Mouse (Mus musculus) forebrain, embryonic 10.5 days (tissue): ENCODE data around the gene Fgfr2. TPM values are rescaled to one million over a fixed set of nuclear protein-coding genes. Genes with fewer than 3 reads are reported as not detected.

Source experiments
- DNase-seq: peaks from one replicate; pipeline ENCODE4 v3.0.0-alpha.2; 2017; ENCODE audit warnings: low spot score; ENCODE audit errors: extremely low spot score
- H3K27ac ChIP-seq: fragments of 300-500 bp; sonication (generic); 2 replicates; pipeline ENCODE4 v1.5.1; 2016; ENCODE audit warnings: mild to moderate bottlenecking
- H3K27me3 ChIP-seq: fragments of 300-500 bp; sonication (generic); 2 replicates; pipeline ENCODE4 v1.6.1; 2016; ENCODE audit warnings: mild to moderate bottlenecking; ENCODE audit not compliant: poor library complexity, severe bottlenecking
- H3K36me3 ChIP-seq: fragments of 300-500 bp; sonication (generic); replicated peaks from 2 replicates; pipeline ENCODE4 v1.6.1; 2016; ENCODE audit warnings: mild to moderate bottlenecking, moderate library complexity
- H3K4me1 ChIP-seq: fragments of 300-500 bp; sonication (generic); 2 replicates; pipeline ENCODE4 v1.6.1; 2016
- H3K4me3 ChIP-seq: fragments of 300-500 bp; sonication (generic); 2 replicates; pipeline ENCODE4 v1.5.1; 2016; ENCODE audit warnings: mild to moderate bottlenecking, moderate library complexity
- H3K9me3 ChIP-seq: fragments of 300-500 bp; sonication (generic); 2 replicates; pipeline ENCODE4 v1.6.1; 2016; ENCODE audit warnings: mild to moderate bottlenecking, moderate library complexity
- WGBS: fragments of 180-500 bp; shearing (Covaris S2); methylation state at CpG from one replicate; pipeline ENCODE4 v1.1.7; 2016; 5-methylcytosine and 5-hydroxymethylcytosine counted together
- polyA plus RNA-seq: library from polyadenylated mRNA; unstranded; fragments of >200 nt; fragmentation: Nextera tagmentation; extraction: Ambion mirVana; gene quantifications from 2 replicates; pipeline ENCODE4 v1.2.1, GENCODE M21; 2016

Gene Fgfr2
- polyA plus RNA-seq, 1 experiment from 2014 or later, result 55.7 TPM

GRCm38 (mm10) chr7:130189901-130190300 is 2933.2 kb downstream of the Fgfr2 start:
- Histone ChIP-seq H3K27me3 (no peaks in the 10 kb centered on the region; the same call in 1 of the 2 replicates), H3K4me3 (no peak overlapping the region), H3K36me3 (peaks cover 90% of the 10 kb centered on the region), H3K27ac (no peak overlapping the region), H3K9me3 (no peaks in the 10 kb centered on the region), H3K4me1 (peaks cover 24% of the 10 kb centered on the region)
- 72% methylated on average over 4 of the region's 4 CpGs for WGBS
- DNase-seq, result no peak

GRCm38 (mm10) chr7:130188108-130188507 is 2935.0 kb downstream of the Fgfr2 start:
- H3K27ac ChIP-seq, result no peak overlapping the region
- H3K9me3 ChIP-seq, result no peaks in the 10 kb centered on the region; the same call in 1 of the 2 replicates
- peaks cover 90% of the 10 kb centered on the region for H3K36me3 ChIP-seq
- no peaks in the 10 kb centered on the region; the same call in 1 of the 2 replicates for H3K27me3 ChIP-seq
- 86% methylated on average over 2 of the region's 2 CpGs for WGBS
- DNase-seq, result no peak
- H3K4me1 ChIP-seq, result peaks cover 32% of the 10 kb centered on the region
- H3K4me3 ChIP-seq, result no peak overlapping the region

- Histone ChIP-seq H3K27ac (0 out of 2 replicates have a peak overlapping the region, but pooled peaks have one; percentile 8), H3K4me3 (no peak overlapping the region), H3K9me3 (no peaks in the 10 kb centered on the region; the same call in 1 of the 2 replicates), H3K4me1 (peaks cover 30% of the 10 kb centered on the region), H3K27me3 (peaks cover 5% of the 10 kb centered on the region), H3K36me3 (peaks cover 82% of the 10 kb centered on the region)
- no peak for DNase-seq
- WGBS, result 87% methylated on average over 5 of the region's 5 CpGs
Measured at GRCm38 (mm10) chr7:130184864-130185263, 2938.3 kb downstream of the Fgfr2 start.

- DNase-seq, result no peak
Measured at GRCm38 (mm10) chr7:130183960-130184359, 2939.2 kb downstream of the Fgfr2 start.

DNA sequence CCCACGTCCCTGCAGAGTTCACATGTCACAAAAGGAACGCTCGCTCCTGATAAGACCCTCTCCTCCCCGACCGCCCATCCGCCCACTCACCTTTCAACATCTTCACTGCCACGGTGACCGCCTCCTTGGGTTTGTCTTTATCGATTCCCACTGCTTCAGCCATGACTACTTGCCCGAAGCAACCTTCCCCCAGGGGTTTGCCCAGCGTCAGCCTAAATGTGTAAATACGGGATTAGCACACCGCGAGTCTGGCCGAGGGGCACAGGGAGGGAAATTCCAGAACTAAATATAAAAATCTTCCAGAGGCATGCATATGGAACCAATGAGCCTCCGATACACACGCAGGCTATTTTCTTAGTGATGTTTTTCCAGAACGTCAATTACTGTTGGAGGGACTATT is 2940.6 kb downstream of the Fgfr2 start:
- peak; percentile 60 for DNase-seq
- H3K4me3 ChIP-seq, result peak overlapping the region; percentile 16; the same call in 1 of the 2 replicates
- peaks cover 29% of the 10 kb centered on the region for H3K4me1 ChIP-seq
- H3K27ac ChIP-seq, result peak overlapping the region; percentile 70
- peaks cover 5% of the 10 kb centered on the region for H3K27me3 ChIP-seq
- no peaks in the 10 kb centered on the region; the same call in 1 of the 2 replicates for H3K9me3 ChIP-seq
- peaks cover 82% of the 10 kb centered on the region for H3K36me3 ChIP-seq
- WGBS, result 17% methylated on average over 18 of the region's 18 CpGs

More at GRCm38 (mm10) chr7:130183960-130184359, 2939.2 kb downstream of the Fgfr2 start:
- Histone ChIP-seq H3K36me3 (peaks cover 82% of the 10 kb centered on the region), H3K27me3 (peaks cover 5% of the 10 kb centered on the region), H3K9me3 (no peaks in the 10 kb centered on the region; the same call in 1 of the 2 replicates), H3K4me3 (no peak overlapping the region), H3K4me1 (peaks cover 29% of the 10 kb centered on the region), H3K27ac (no peak overlapping the region)
- WGBS, result 81% methylated on average over 5 of the region's 5 CpGs

DNA sequence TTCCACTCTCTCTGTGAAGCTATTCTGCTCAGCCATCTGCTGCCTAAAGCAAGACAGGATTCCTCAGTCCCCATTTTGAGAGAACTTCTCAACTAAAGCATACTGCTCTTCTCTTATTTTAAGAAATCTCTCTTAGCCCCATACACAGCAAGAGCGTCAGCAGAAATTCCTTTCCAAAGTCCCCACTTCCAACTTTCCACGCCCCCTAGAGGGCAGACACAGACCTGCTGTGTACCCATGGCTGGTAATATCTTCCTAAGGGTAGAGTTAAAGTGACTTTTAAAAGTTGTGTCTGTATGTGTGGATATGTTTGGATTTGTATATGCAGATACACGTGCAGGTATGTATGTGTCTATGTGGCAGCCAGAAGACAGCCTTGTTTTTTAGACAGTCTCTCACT is 2944.2 kb downstream of the Fgfr2 start:
- H3K4me3 ChIP-seq, result no peak overlapping the region
- peaks cover 29% of the 10 kb centered on the region for H3K4me1 ChIP-seq
- peaks cover 5% of the 10 kb centered on the region for H3K27me3 ChIP-seq
- no peak overlapping the region for H3K27ac ChIP-seq
- no peaks in the 10 kb centered on the region; the same call in 1 of the 2 replicates for H3K9me3 ChIP-seq
- DNase-seq, result no peak
- WGBS, result 62% methylated on average over 3 of the region's 3 CpGs
- H3K36me3 ChIP-seq, result peaks cover 81% of the 10 kb centered on the region

GRCm38 (mm10) chr7:130177009-130177408 is 2946.1 kb downstream of the Fgfr2 start:
- Histone ChIP-seq H3K4me3 (no peak overlapping the region), H3K27me3 (peaks cover 5% of the 10 kb centered on the region), H3K4me1 (peaks cover 12% of the 10 kb centered on the region), H3K27ac (no peak overlapping the region), H3K9me3 (no peaks in the 10 kb centered on the region), H3K36me3 (peaks cover 94% of the 10 kb centered on the region)
- no peak for DNase-seq
- 82% methylated on average over 5 of the region's 5 CpGs for WGBS

- no peaks in the 10 kb centered on the region for H3K27me3 ChIP-seq
- H3K36me3 ChIP-seq, result peaks cover 97% of the 10 kb centered on the region
- no peak overlapping the region for H3K27ac ChIP-seq
- no peak for DNase-seq
- H3K4me3 ChIP-seq, result no peak overlapping the region
- 82% methylated on average over 7 of the region's 7 CpGs for WGBS
- H3K9me3 ChIP-seq, result no peaks in the 10 kb centered on the region
- peaks cover 8% of the 10 kb centered on the region for H3K4me1 ChIP-seq
Measured at GRCm38 (mm10) chr7:130174525-130174924, 2948.6 kb downstream of the Fgfr2 start.

DNA sequence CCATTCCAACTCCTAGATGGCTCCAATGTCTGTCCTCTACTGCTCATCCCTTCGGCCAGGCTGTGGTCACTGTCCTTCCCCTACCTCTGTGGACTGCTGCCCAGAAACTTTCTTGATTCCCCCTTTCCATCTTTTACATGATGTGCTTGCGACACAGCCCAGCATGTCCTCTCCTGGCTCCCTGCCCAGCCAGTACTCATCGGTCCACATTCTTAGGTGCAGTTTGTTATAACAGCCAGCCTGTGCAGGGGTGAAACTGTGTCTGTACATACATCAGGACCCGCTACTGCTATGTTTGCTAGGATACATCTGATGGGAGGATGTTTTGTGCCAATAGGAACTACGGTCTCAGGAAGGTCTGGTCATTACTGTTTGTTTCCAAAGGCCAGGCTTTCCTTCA is 2949.2 kb downstream of the Fgfr2 start:
- WGBS, result 94% methylated on average over 5 of the region's 5 CpGs
- H3K27me3 ChIP-seq, result no peaks in the 10 kb centered on the region
- no peak overlapping the region for H3K4me3 ChIP-seq
- H3K27ac ChIP-seq, result no peak overlapping the region
- DNase-seq, result no peak
- peaks cover 8% of the 10 kb centered on the region for H3K4me1 ChIP-seq
- H3K9me3 ChIP-seq, result no peaks in the 10 kb centered on the region
- H3K36me3 ChIP-seq, result peaks cover 99% of the 10 kb centered on the region

DNA sequence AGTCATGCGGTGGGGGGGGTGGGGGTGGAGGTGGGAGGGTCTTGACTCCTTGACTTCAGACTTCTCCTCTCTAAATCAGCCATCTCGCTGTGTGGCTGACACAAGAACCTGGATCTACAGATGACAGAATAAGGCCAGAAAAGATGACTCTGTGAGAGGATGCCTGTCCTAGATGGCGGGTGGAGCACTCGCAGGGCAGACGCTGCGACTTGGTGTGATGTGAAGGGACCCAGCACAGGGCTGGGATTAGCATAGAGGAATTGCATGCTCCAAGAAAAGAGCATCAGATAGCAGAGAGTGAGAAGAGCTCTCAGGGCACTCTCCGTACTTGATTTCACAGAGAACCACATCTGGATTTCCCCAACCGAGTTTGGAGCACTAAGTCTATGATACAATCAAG is 2953.0 kb downstream of the Fgfr2 start:
- WGBS, result 85% methylated on average over 8 of the region's 8 CpGs
- Histone ChIP-seq H3K27me3 (no peaks in the 10 kb centered on the region), H3K9me3 (no peaks in the 10 kb centered on the region), H3K36me3 (peaks cover 90% of the 10 kb centered on the region), H3K4me3 (no peak overlapping the region), H3K27ac (no peak overlapping the region), H3K4me1 (peaks cover 34% of the 10 kb centered on the region)
- DNase-seq, result no peak

GRCm38 (mm10) chr7:130168296-130168695 is 2954.9 kb downstream of the Fgfr2 start:
- Histone ChIP-seq H3K9me3 (no peaks in the 10 kb centered on the region), H3K27me3 (no peaks in the 10 kb centered on the region), H3K4me1 (peaks cover 34% of the 10 kb centered on the region), H3K27ac (no peak overlapping the region), H3K4me3 (no peak overlapping the region), H3K36me3 (peaks cover 89% of the 10 kb centered on the region)
- no peak for DNase-seq
- WGBS, result 81% methylated on average over 12 of the region's 12 CpGs

DNA sequence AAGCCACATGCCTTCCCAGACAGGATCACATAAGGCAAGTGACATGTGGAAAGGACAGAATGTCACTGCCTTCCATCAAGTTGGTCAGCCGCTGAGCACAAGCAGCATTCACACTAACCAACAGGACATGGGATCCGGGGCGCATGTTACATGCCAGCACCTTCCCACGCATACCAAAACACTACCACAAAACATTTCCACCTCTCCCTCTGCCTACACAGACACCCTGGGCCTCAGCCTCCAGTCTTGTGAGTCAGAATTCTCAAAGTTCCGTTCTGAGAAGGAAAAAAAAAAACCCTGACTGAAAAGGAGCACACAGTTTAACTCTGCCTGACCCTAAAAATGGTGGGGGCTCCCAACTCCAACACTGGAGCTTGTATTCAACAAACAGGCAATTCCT is 2955.9 kb downstream of the Fgfr2 start:
- WGBS, result 91% methylated on average over 5 of the region's 5 CpGs
- Histone ChIP-seq H3K4me3 (no peak overlapping the region), H3K27ac (no peak overlapping the region), H3K9me3 (no peaks in the 10 kb centered on the region), H3K27me3 (no peaks in the 10 kb centered on the region), H3K4me1 (peaks cover 34% of the 10 kb centered on the region), H3K36me3 (peaks cover 88% of the 10 kb centered on the region)
- DNase-seq, result no peak

GRCm38 (mm10) chr7:130166190-130166589 is 2957.0 kb downstream of the Fgfr2 start:
- 67% methylated on average over 4 of the region's 4 CpGs for WGBS
- peaks cover 88% of the 10 kb centered on the region for H3K36me3 ChIP-seq
- no peak for DNase-seq

GRCm38 (mm10) chr7:130165408-130165807 is 2957.7 kb downstream of the Fgfr2 start:
- Histone ChIP-seq H3K9me3 (no peaks in the 10 kb centered on the region), H3K27ac (no peak overlapping the region), H3K36me3 (peaks cover 80% of the 10 kb centered on the region), H3K4me1 (peaks cover 34% of the 10 kb centered on the region), H3K27me3 (no peaks in the 10 kb centered on the region), H3K4me3 (no peak overlapping the region)
- DNase-seq, result no peak
- 93% methylated on average over 3 of the region's 3 CpGs for WGBS

More at GRCm38 (mm10) chr7:130166190-130166589, 2957.0 kb downstream of the Fgfr2 start:
- Histone ChIP-seq H3K4me3 (no peak overlapping the region), H3K9me3 (no peaks in the 10 kb centered on the region), H3K27ac (no peak overlapping the region), H3K27me3 (no peaks in the 10 kb centered on the region), H3K4me1 (peaks cover 34% of the 10 kb centered on the region)
